Mouse (Mus musculus) gastrocnemius, adult 2 months (tissue): ENCODE measurements around the gene Snapin. TPM values are rescaled to one million over a fixed set of nuclear protein-coding genes. Genes with fewer than 3 reads are reported as not detected.
A peak's percentile ranks its signal among the peaks of the same experiment; 100 is the strongest.

Experiments
- DNase-seq: peaks from one replicate; pipeline ENCODE4 v3.0.0; 2022
- H3K27ac ChIP-seq: fragments of 200-600 bp; 2 replicates; pipeline ENCODE4 v1.8.1; 2022; ENCODE audit warnings: mild to moderate bottlenecking
- H3K4me3 ChIP-seq: fragments of 200-600 bp; 2 replicates; pipeline ENCODE4 v1.8.1; 2022; ENCODE audit warnings: mild to moderate bottlenecking, moderate library complexity
- CTCF ChIP-seq: fragments of 200-600 bp; IDR thresholded peaks from 2 replicates; pipeline ENCODE4 v1.8.1; 2022; ENCODE audit warnings: antibody characterized with exemption, mild to moderate bottlenecking, moderate library complexity
- intact Hi-C: fragments of 180-260 bp; cut with DNase I; formaldehyde crosslinking; loops from one replicate; pipeline ENCODE4 v1.15.1; 2025
- total RNA-seq, 2 experiments: library from RNA; stranded (reverse); gene quantifications; 2 replicates each; pipeline ENCODE4 v1.2.3; 2021

Gene Snapin
- total RNA-seq, 2 experiments from 2014 or later: 71.8 to 74.4 TPM

DNA sequence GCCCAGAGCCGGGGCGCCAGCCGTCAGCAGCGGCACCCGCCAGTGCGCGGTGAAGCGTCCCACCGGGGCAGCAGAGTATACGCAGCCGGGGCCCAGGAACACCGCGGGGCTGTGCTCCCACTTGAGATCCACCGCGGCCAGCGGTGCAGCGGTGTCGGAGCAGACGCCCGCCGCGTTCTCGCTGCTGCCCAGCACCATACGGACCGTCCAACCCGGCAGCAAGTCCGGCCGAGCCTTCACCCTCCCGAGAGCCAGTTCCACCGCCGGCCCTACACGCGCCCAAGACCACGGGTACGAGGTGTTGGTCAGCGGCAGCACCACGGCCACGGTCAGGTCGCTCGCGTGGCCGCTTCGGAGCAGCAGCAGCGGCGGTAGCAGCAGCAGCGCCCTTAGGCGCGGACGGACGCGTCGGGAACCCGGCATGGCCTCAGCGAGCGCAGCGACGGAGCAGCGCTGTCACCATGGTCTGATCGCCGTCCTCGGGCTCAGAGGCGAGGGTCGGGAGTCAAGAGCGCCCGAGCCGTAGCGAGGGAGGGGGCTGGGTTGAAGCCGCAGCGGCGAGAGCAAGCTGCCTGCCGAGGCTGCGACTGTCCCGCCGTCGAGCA is 25.6 kb downstream of the Snapin start:
- no peak for TF ChIP-seq CTCF
- intact Hi-C loops: loop anchor here (5.0 kb wide), 1 partner anchor 33 kb away; the partner anchor contains the start of gene Ints3
- peak overlapping the region; percentile 88 for H3K4me3 ChIP-seq
- H3K27ac ChIP-seq: peak overlapping the region; percentile 88
- peak; percentile 52 for DNase-seq

GRCm38 (mm10) chr3:90464552-90465080 is 26.2 kb downstream of the Snapin start:
- H3K27ac ChIP-seq: peak overlapping the region; percentile 88

DNA sequence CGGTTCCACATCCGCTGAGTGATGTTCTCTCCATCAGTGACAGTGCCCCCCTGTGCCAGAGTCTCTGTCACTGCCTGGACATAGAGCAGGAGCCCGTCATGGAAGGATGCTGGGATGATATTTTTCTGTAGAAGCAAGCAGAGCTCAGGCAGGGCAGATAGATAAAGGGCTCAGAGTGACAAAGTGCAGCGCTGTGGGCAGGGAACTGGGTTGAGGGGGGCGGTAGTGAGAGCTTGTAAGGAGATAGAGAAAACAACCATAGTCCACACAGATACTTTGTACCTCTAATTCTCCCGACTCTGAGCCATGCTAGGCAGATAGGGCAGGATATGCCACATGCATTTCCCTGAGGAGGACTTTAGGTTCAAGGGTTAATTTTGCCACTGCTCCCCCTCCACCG is 28.3 kb downstream of the Snapin start:
- no peak for DNase-seq
- TF ChIP-seq CTCF: no peak
- peak overlapping the region; percentile 88 for H3K4me3 ChIP-seq
- intact Hi-C loops: no loop called here
- H3K27ac ChIP-seq: peak overlapping the region; percentile 38; the same call in 1 of the 2 replicates

More at GRCm38 (mm10) chr3:90464552-90465080, 26.2 kb downstream of the Snapin start:
- intact Hi-C loops: loop anchor here (5.0 kb wide), 1 partner anchor 32 kb away; the partner anchor contains the start of gene Ints3
- TF ChIP-seq CTCF: no peak
- peak overlapping the region; percentile 88 for H3K4me3 ChIP-seq
- DNase-seq: no peak

DNA sequence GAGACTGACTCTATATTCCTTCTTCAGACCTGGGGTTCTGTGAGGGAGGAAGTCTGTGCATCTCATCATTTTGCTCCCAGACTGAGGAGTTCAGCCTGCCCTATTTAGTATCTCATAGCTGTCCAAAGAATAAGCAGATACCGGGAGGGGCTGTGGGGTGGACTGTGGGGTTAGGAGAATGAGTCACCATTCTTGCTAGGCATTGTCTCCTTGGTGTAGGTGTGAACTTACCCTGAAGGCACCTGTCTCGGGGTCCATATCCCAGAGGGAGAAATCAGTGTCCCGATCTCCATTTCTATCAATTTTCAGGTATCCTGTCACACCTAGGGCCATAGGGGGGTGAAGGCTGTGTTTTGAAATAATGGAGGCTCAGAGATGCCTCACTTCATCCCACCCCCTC is 28.9 kb downstream of the Snapin start:
- peak overlapping the region; percentile 88; the same call in 1 of the 2 replicates for H3K4me3 ChIP-seq

GRCm38 (mm10) chr3:90460315-90460714 is 30.5 kb downstream of the Snapin start:
- DNase-seq: no peak
- no peak overlapping the region for H3K4me3 ChIP-seq
- intact Hi-C loops: no loop called here
- no peak overlapping the region for H3K27ac ChIP-seq
- TF ChIP-seq CTCF: no peak

More for the DNA sequence above, 28.9 kb downstream of the Snapin start:
- H3K27ac ChIP-seq: no peak overlapping the region
- intact Hi-C loops: no loop called here
- no peak for DNase-seq
- no peak for TF ChIP-seq CTCF

GRCm38 (mm10) chr3:90459727-90460126 is 31.1 kb downstream of the Snapin start:
- intact Hi-C loops: no loop called here
- DNase-seq: no peak
- peak overlapping the region; percentile 28; the same call in 1 of the 2 replicates for H3K27ac ChIP-seq
- no peak for TF ChIP-seq CTCF
- no peak overlapping the region for H3K4me3 ChIP-seq

DNA sequence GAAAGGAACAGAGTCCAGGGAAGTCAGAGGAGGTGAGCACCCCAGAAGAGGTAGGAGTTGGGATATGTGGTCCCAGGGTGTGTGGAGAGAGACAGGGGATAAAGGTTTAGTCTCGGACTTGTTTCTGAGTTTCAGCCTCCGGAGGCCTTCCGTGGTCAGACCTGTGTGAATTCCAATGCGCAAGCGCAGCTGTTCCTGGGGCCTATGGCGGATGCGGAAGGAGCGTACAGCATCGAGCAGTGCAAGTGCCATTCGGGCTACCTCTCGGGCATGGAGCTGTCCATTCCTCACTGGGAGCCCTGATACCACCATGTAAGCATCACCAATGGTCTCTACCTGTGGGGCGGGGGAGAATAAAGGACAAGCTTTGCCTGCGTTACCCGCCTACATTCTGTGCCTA is 35.9 kb downstream of the Snapin start:
- Histone ChIP-seq H3K4me3 (no peak overlapping the region), H3K27ac (no peak overlapping the region)
- TF ChIP-seq CTCF: no peak
- DNase-seq: no peak
- intact Hi-C loops: no loop called here

DNA sequence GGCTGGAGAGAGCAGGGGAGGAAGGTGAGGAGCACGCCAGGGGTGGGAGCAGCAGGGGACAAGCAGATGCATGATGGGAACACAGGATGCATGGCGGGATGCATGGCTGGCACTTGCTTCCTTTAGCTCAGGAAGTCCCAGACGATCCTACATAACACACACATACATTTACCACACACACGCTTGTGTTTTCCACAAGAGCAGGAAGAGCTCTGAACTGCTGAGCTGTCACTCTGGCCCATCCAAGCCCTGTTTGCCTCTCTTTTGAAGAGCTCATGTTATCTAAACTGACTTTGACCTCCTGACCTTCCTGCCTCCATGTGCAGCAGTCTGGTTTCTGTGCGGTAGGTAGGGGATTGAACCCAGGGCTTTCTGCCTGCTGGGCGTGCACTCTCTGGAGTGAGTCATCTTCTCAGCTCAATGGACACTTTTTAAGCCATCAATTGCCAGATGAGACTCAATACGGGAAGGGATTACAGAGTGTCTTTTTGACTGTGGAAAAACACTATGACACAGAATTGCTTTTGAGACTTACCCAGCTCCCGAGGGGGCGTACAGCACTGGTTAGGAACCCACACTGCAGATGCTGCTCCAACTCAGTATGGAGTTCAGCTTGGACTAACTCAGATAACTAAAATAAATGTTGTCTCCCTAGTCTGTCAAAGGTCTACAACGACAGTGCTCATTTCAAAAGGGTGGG is 39.3 kb downstream of the Snapin start:
- intact Hi-C loops: no loop called here
- Histone ChIP-seq H3K27ac (peak overlapping the region; percentile 56), H3K4me3 (no peak overlapping the region)

GRCm38 (mm10) chr3:90450874-90451273 is 40.0 kb downstream of the Snapin start:
- peak overlapping the region; percentile 56 for H3K27ac ChIP-seq
- intact Hi-C loops: no loop called here
- H3K4me3 ChIP-seq: no peak overlapping the region; the same call in 1 of the 2 replicates
- no peak for DNase-seq
- TF ChIP-seq CTCF: no peak

More for the DNA sequence above, 39.3 kb downstream of the Snapin start:
- no peak for TF ChIP-seq CTCF
- no peak for DNase-seq

GRCm38 (mm10) chr3:90448626-90449025 is 42.2 kb downstream of the Snapin start:
- intact Hi-C loops: no loop called here
- Histone ChIP-seq H3K27ac (peak overlapping the region; percentile 90), H3K4me3 (no peak overlapping the region)
- DNase-seq: no peak
- no peak for TF ChIP-seq CTCF

DNA sequence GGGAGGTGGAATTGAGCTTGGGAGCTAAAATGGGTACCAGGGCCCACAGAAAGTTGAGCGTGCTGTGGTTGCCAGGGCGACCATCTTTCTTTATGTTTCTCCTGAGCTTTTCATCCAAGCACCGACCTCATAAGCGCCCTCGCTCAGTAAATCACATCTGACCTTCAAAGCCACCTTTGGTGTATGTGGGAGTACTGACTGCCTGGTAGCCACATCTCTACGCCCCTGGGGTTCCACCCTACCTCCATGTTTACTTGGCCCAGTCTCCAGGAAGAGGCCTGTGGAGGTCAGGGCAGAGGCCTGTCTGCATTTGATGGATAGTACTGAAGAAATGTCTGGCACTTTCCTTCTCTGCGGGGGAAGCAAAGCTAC is 43.7 kb downstream of the Snapin start:
- no peak for DNase-seq
- Histone ChIP-seq H3K4me3 (peak overlapping the region; percentile 58), H3K27ac (peak overlapping the region; percentile 90)
- intact Hi-C loops: no loop called here
- no peak for TF ChIP-seq CTCF

DNA sequence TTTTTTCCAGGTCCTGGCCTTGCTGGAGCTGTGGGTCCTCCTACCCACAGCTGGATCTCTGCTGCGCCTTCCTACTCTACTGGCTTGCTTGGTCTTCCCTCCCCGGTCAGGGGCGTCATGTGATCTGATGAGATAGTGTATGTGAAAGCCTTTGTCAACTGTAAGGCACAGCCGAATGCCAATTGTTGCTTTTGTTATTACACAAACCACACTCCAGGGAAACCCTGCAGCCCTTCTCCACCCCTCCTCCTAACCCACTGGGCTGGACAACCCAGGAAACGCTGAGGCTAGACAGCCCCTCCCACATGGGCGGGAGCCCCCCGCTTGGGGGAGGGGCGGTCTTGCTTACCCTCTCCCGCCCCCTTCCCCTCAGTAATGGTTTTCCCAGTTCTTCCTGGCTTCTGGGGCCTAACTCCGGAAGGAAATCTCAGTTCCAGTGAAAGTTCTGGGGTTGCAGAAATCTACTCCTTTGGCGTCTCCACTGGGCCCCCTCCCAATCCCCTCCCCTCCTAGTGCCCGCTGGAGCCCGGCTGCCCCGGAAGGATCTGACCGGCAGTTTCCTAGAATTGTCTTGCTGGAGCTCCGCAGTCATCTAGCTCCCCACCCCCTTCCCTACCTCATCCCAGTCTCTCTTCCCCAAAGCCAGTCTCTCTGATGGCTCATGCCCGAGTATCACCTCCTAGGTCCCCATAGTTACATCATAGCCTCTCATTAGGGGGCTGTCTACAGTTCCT is 44.3 kb downstream of the Snapin start:
- H3K27ac ChIP-seq: peak overlapping the region; percentile 90
- peak; percentile 91 for DNase-seq
- H3K4me3 ChIP-seq: peak overlapping the region; percentile 58
- intact Hi-C loops: no loop called here
- no peak for TF ChIP-seq CTCF
